Mouse (Mus musculus) cerebellum, adult 2 months (tissue): ENCODE measurements around the gene Ly6g5b. TPM values are rescaled to one million over a fixed set of nuclear protein-coding genes. Genes with fewer than 3 reads are reported as not detected.
"Not testable (repeated sequence)": the region's sequence is repeated elsewhere in the genome, so short reads cannot be mapped to it uniquely, and the experiment has no call there.

Experiments
- DNase-seq, 2 experiments: peaks; one replicate each; pipeline ENCODE4 v3.0.0; 2021
- H3K27ac ChIP-seq: fragments of 200-500 bp; 2 replicates; pipeline ENCODE4 v1.5.1; 2012; ENCODE audit warnings: low read length, control low read depth, inconsistent platforms; ENCODE audit not compliant: insufficient read depth
- H3K27me3 ChIP-seq: fragments of 200-500 bp; 2 replicates; pipeline ENCODE4 v1.6.1; 2012; ENCODE audit warnings: inconsistent platforms, mild to moderate bottlenecking, low read length, moderate library complexity; ENCODE audit not compliant: control insufficient read depth, insufficient read depth
- H3K4me1 ChIP-seq: fragments of 200-500 bp; 2 replicates; pipeline ENCODE4 v1.6.1; 2011; ENCODE audit warnings: low read length; ENCODE audit not compliant: control insufficient read depth, insufficient read depth
- H3K4me3 ChIP-seq: fragments of 200-500 bp; replicated peaks from 2 replicates; pipeline ENCODE3; 2011; ENCODE audit warnings: mild to moderate bottlenecking, low read depth, low read length, control low read depth; ENCODE audit not compliant: insufficient read depth
- CTCF ChIP-seq: fragments of 200-500 bp; IDR thresholded peaks from 2 replicates; pipeline ENCODE4 v1.5.1; 2011; ENCODE audit warnings: low read depth, mild to moderate bottlenecking, control low read depth, low read length, moderate library complexity, borderline replicate concordance; ENCODE audit not compliant: insufficient read depth
- POLR2A ChIP-seq: fragments of 200-500 bp; IDR thresholded peaks from 2 replicates; pipeline ENCODE4 v1.6.1; 2011; ENCODE audit warnings: low read length, control low read depth, borderline replicate concordance; ENCODE audit not compliant: insufficient read depth
- WGBS: fragments of 180-500 bp; shearing (Covaris S2); methylation state at CpG from one replicate; pipeline ENCODE4 v1.1.7; 2018; 5-methylcytosine and 5-hydroxymethylcytosine counted together
- polyA plus RNA-seq: library from polyadenylated mRNA; depleted of rRNA; stranded (reverse); fragments of >200 nt; gene quantifications from 2 replicates; pipeline ENCODE4 v1.2.3, GENCODE M21; 2012

Gene Ly6g5b
- polyA plus RNA-seq, 1 experiment, result 3.4 TPM

- peak within 1 kb of the TSS; percentile 78 for H3K27ac ChIP-seq
- no peaks in the 10 kb centered on the region for H3K27me3 ChIP-seq
- 1% methylated on average over 36 of the region's 36 CpGs for WGBS
- peak within 1 kb of the TSS; percentile 79 for H3K4me3 ChIP-seq
- H3K4me1 ChIP-seq, result peaks cover 10% of the 10 kb centered on the region
- DNase-seq, result peak; percentile 73 to 78
- TF ChIP-seq POLR2A (peak; percentile 57; the same call in 1 of the 2 replicates), CTCF (no peak)
These were observed 11.0 kb upstream of the Ly6g5b start, which contains the start of gene D17H6S53E for GRCm38 (mm10) chr17:35126206-35126611. D17H6S53E (plus strand) TSS chr17:35126373.

GRCm38 (mm10) chr17:35125578-35125977 lies 10.3 kb upstream of the Ly6g5b start:
- H3K4me3 ChIP-seq, result peak overlapping the region; percentile 23
- H3K27me3 ChIP-seq, result no peaks in the 10 kb centered on the region
- peaks cover 10% of the 10 kb centered on the region for H3K4me1 ChIP-seq
- WGBS, result 27% methylated on average over 6 of the region's 6 CpGs
- no peak for DNase-seq
- no peak for TF ChIP-seq POLR2A
- no peak for TF ChIP-seq CTCF
- peak overlapping the region; percentile 10; the same call in 1 of the 2 replicates for H3K27ac ChIP-seq

- Histone ChIP-seq H3K4me1 (peaks cover 10% of the 10 kb centered on the region), H3K4me3 (no peak overlapping the region), H3K27me3 (no peaks in the 10 kb centered on the region), H3K27ac (no peak overlapping the region)
- DNase-seq, result no peak
- 94% methylated on average over 1 of the region's 1 CpGs for WGBS
- TF ChIP-seq POLR2A (no peak), CTCF (no peak)
These were observed 9.9 kb upstream of the Ly6g5b start for GRCm38 (mm10) chr17:35125081-35125480.

GRCm38 (mm10) chr17:35124261-35124896 lies 9.2 kb upstream of the Ly6g5b start:
- DNase-seq, H3K27ac ChIP-seq, H3K4me3 ChIP-seq, H3K4me1 ChIP-seq, H3K27me3 ChIP-seq: not testable (repeated sequence)
- 92% methylated on average over 12 of the region's 12 CpGs for WGBS

- H3K27me3 ChIP-seq, H3K4me3 ChIP-seq, DNase-seq, H3K27ac ChIP-seq, H3K4me1 ChIP-seq: not testable (repeated sequence)
- 73% methylated on average over 9 of the region's 9 CpGs for WGBS
These were observed 8.1 kb upstream of the Ly6g5b start for GRCm38 (mm10) chr17:35123287-35123686.

- peak; percentile 76 to 82 for DNase-seq
- Histone ChIP-seq H3K4me1 (peaks cover 6% of the 10 kb centered on the region; the same call in 1 of the 2 replicates), H3K27ac (peak within 1 kb of the TSS; percentile 74), H3K4me3 (peak within 1 kb of the TSS; percentile 90), H3K27me3 (no peaks in the 10 kb centered on the region)
- under 1% methylated on average over 19 of the region's 19 CpGs for WGBS
- TF ChIP-seq CTCF (peak; percentile 54; the same call in 1 of the 2 replicates), POLR2A (no peak; the same call in 1 of the 2 replicates)
These were observed 6.7 kb upstream of the Ly6g5b start, which contains the start of gene Csnk2b for GRCm38 (mm10) chr17:35121871-35122303. Csnk2b (minus strand) TSS chr17:35122053.

- peak; percentile 96 to 99 for DNase-seq
- Histone ChIP-seq H3K27me3 (no peaks in the 10 kb centered on the region), H3K4me3 (peak within 1 kb of the TSS; percentile 90), H3K4me1 (peaks cover 6% of the 10 kb centered on the region; the same call in 1 of the 2 replicates), H3K27ac (peak within 1 kb of the TSS; percentile 74)
- WGBS, result under 1% methylated on average over 50 of the region's 50 CpGs
- TF ChIP-seq CTCF (no peak), POLR2A (peak; percentile 52; the same call in 1 of the 2 replicates)
These were observed 6.0 kb upstream of the Ly6g5b start, which contains the start of gene Gpank1 for GRCm38 (mm10) chr17:35121143-35121799. Gpank1 (plus strand) TSS chr17:35121455.

- DNase-seq, result no peak
- H3K4me1 ChIP-seq, result peaks cover 9% of the 10 kb centered on the region
- H3K4me3 ChIP-seq, result peak overlapping the region; percentile 90
- H3K27me3 ChIP-seq, result no peaks in the 10 kb centered on the region
- peak overlapping the region; percentile 72 for H3K27ac ChIP-seq
- TF ChIP-seq CTCF (no peak), POLR2A (no peak)
- under 1% methylated on average over 33 of the region's 33 CpGs for WGBS
These were observed 5.5 kb upstream of the Ly6g5b start for GRCm38 (mm10) chr17:35120745-35121142.
